Mouse (Mus musculus) liver, embryonic 12.5 days (tissue): Measurements from ENCODE around the gene Tmtc1. TPM values are rescaled to one million over a fixed set of nuclear protein-coding genes. Genes with fewer than 3 reads are reported as not detected.

Experiments
- ATAC-seq: fragments of 200-750 bp; cut with Nextera tagmentation; 2 replicates; pipeline ENCODE4 v1.8.0; 2017; ENCODE audit warnings: moderate number of reproducible peaks, mild to moderate bottlenecking, moderate library complexity
- H3K27ac ChIP-seq: fragments of 300-500 bp; sonication (generic); 2 replicates; pipeline ENCODE4 v1.5.1; 2016; ENCODE audit warnings: mild to moderate bottlenecking
- H3K27me3 ChIP-seq: fragments of 300-500 bp; sonication (generic); replicated peaks from 2 replicates; pipeline ENCODE4 v1.6.1; 2016; ENCODE audit warnings: mild to moderate bottlenecking, moderate library complexity
- H3K36me3 ChIP-seq: fragments of 300-500 bp; sonication (generic); 2 replicates; pipeline ENCODE4 v1.6.1; 2016; ENCODE audit warnings: mild to moderate bottlenecking, moderate library complexity
- H3K4me1 ChIP-seq: fragments of 300-500 bp; sonication (generic); 2 replicates; pipeline ENCODE4 v1.6.1; 2016
- H3K4me2 ChIP-seq: fragments of 300-500 bp; sonication (generic); 2 replicates; pipeline ENCODE4 v1.6.1; 2016; ENCODE audit warnings: mild to moderate bottlenecking, moderate library complexity
- H3K4me3 ChIP-seq: fragments of 300-500 bp; sonication (generic); 2 replicates; pipeline ENCODE4 v1.5.1; 2016; ENCODE audit warnings: mild to moderate bottlenecking, moderate library complexity
- H3K9ac ChIP-seq: fragments of 300-500 bp; sonication (generic); 2 replicates; pipeline ENCODE4 v1.6.1; 2016; ENCODE audit warnings: mild to moderate bottlenecking, moderate library complexity
- H3K9me3 ChIP-seq: fragments of 300-500 bp; sonication (generic); replicated peaks from 2 replicates; pipeline ENCODE4 v1.6.1; 2016; ENCODE audit warnings: mild to moderate bottlenecking, moderate library complexity
- WGBS: fragments of 180-500 bp; shearing (Covaris S2); methylation state at CpG from one replicate; pipeline ENCODE4 v1.1.7; 2016; ENCODE audit not compliant: insufficient replicate concordance; 5-methylcytosine and 5-hydroxymethylcytosine counted together
- polyA plus RNA-seq: library from polyadenylated mRNA; unstranded; fragments of >200 nt; fragmentation: Nextera tagmentation; extraction: Ambion mirVana; gene quantifications from 2 replicates; pipeline ENCODE4 v1.2.1, GENCODE M21; 2016

The Tmtc1 gene
- polyA plus RNA-seq, 1 experiment from 2014 or later: 0.26 TPM

DNA sequence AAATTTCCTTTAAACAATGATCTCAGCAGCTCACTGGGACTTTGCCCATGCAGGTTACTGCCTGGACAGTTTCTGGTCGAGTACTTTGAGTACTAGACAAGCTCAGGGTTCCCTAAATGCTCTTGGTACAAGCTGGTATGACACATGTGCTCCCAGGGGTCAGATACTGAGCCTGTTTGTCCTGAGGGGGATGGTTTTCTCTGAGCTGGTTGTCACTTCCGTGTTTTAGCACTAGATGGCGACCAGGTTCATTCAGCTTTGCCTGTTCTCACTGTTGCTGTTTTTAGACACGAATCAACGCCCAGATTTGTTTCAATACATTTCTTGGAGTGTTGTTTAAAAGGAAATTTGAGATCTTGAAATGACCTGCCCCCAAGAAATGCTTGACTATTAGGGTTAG lies 229.4 kb downstream of the Tmtc1 start:
- 3% methylated on average over 5 of the region's 5 CpGs for WGBS
- ATAC-seq: no peak
- H3K9ac ChIP-seq: no peak overlapping the region

DNA sequence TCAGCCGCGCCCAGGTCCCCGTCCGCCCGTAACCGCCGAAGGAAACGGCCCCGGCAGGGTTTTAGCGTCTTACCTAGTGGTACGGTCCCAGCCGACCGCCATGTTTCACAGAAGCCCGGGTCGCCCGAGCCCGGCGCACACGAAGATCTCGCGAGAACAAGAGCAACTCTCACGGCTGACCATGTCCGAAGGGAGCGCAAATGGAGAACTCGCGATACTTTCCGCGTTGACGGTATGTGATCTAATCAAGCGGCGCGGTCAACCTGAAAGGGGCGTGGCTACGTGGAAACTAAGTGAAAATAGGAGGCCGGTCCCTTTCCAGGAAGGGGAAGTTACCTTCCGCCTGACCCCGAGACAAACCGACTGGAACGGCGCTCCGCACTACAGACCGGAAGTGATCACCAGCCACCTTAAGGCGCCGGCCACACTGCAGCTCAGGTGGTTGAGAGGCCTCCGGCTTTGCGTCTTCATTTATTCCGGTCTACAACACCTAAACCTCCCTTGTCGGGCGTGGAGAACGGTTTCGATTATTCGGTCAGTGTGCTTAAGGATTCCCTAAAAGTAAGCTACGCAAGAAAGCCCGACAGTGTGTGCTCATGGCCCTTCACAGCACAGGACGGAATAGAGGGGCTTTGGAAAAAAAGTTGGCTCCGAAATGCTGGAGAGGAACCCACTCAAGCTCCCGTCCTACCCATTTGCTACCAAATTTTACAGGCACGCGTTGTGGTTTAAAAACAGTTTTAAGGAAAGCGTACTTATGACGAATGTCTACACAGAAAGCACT lies 232.1 kb downstream of the Tmtc1 start, which contains the start of gene Ergic2:
TSS of gene Ergic2 (minus strand) at position 478 of the 784 bp plus-strand sequence.
- Histone ChIP-seq H3K27me3 (no peaks in the 10 kb centered on the region), H3K4me1 (peaks cover 49% of the 10 kb centered on the region), H3K9me3 (no peaks in the 10 kb centered on the region), H3K27ac (peak within 1 kb of the TSS; percentile 94), H3K9ac (peak within 1 kb of the TSS; percentile 96), H3K4me3 (peak within 1 kb of the TSS; percentile 94), H3K36me3 (peaks cover 18% of the 10 kb centered on the region), H3K4me2 (peak within 1 kb of the TSS; percentile 85)
- peak; percentile 95 for ATAC-seq
- WGBS: 1% methylated on average over 61 of the region's 61 CpGs

More for the DNA sequence above, 229.4 kb downstream of the Tmtc1 start:
- peaks cover 16% of the 10 kb centered on the region for H3K36me3 ChIP-seq
- H3K4me1 ChIP-seq: peaks cover 51% of the 10 kb centered on the region
- H3K27me3 ChIP-seq: no peaks in the 10 kb centered on the region
- no peak overlapping the region for H3K4me2 ChIP-seq
- no peaks in the 10 kb centered on the region for H3K9me3 ChIP-seq
- no peak overlapping the region for H3K27ac ChIP-seq
- no peak overlapping the region for H3K4me3 ChIP-seq

GRCm38 (mm10) chr6:148211391-148211876 lies 232.8 kb downstream of the Tmtc1 start:
- peak overlapping the region; percentile 94 for H3K27ac ChIP-seq
- H3K36me3 ChIP-seq: peaks cover 14% of the 10 kb centered on the region; the same call in 1 of the 2 replicates
- ATAC-seq: peak; percentile 70
- WGBS: under 1% methylated on average over 51 of the region's 51 CpGs
- H3K4me2 ChIP-seq: peak overlapping the region; percentile 85
- H3K9ac ChIP-seq: peak overlapping the region; percentile 96
- no peaks in the 10 kb centered on the region for H3K27me3 ChIP-seq
- H3K4me3 ChIP-seq: peak overlapping the region; percentile 94
- peaks cover 49% of the 10 kb centered on the region for H3K4me1 ChIP-seq
- no peaks in the 10 kb centered on the region for H3K9me3 ChIP-seq

DNA sequence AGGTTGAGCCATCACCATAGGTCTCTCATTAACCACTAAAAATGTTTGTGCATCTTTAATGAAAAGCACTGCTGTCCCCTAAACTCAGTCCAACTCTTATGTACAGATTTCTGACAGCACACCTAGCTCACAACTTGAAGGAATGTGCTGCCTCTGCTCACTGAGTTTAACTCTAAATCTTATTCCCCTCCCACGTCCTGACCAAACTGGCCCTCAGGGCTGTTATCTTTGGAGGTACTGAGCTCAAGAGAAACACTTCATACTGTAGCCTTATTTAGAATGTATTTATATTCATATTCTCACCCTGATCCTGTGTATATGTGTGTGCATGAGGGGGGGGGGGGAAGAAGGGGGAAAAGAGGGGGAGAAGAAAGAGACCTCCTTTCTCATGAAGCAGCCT lies 236.7 kb downstream of the Tmtc1 start:
- Histone ChIP-seq H3K9me3 (no peaks in the 10 kb centered on the region), H3K4me1 (peaks cover 31% of the 10 kb centered on the region), H3K4me2 (no peak overlapping the region), H3K27me3 (no peaks in the 10 kb centered on the region), H3K4me3 (no peak overlapping the region), H3K27ac (no peak overlapping the region), H3K9ac (no peak overlapping the region), H3K36me3 (peaks cover 37% of the 10 kb centered on the region)
- 66% methylated on average over 1 of the region's 1 CpGs for WGBS
- ATAC-seq: no peak

DNA sequence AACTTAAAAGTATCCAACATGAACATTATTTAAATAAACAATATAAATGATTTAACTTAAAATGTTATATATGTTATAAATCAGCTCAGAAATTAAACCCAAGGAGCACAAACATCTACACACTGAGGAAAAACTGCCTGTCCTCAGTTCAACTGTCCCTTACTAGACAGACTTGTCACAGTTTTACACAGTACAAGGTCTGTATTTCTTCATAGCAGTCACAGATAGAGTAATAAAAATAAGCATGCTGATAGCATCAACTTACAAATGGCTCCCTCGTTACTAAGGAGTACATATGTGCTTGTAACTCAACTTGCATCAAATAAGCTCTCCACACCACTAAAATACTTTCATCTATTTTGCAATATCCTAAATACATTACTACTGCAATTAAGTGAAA lies 239.1 kb downstream of the Tmtc1 start:
- Histone ChIP-seq H3K36me3 (peaks cover 54% of the 10 kb centered on the region), H3K4me2 (no peak overlapping the region), H3K9me3 (no peaks in the 10 kb centered on the region), H3K9ac (no peak overlapping the region), H3K4me1 (peaks cover 20% of the 10 kb centered on the region), H3K27me3 (no peaks in the 10 kb centered on the region), H3K4me3 (no peak overlapping the region), H3K27ac (no peak overlapping the region)
- no peak for ATAC-seq
- whole genome bisulfite sequencing: 74% methylated on average over 1 of the region's 1 CpGs

GRCm38 (mm10) chr6:148199729-148200128 lies 244.5 kb downstream of the Tmtc1 start:
- H3K27me3 ChIP-seq: no peaks in the 10 kb centered on the region
- H3K9ac ChIP-seq: no peak overlapping the region
- H3K27ac ChIP-seq: no peak overlapping the region
- WGBS: 78% methylated on average over 3 of the region's 3 CpGs
- no peaks in the 10 kb centered on the region for H3K9me3 ChIP-seq
- peaks cover 80% of the 10 kb centered on the region for H3K36me3 ChIP-seq
- H3K4me2 ChIP-seq: no peak overlapping the region
- no peak for ATAC-seq
- H3K4me1 ChIP-seq: no peaks in the 10 kb centered on the region
- H3K4me3 ChIP-seq: no peak overlapping the region

- Histone ChIP-seq H3K4me1 (no peaks in the 10 kb centered on the region), H3K9me3 (no peaks in the 10 kb centered on the region), H3K4me2 (no peak overlapping the region), H3K4me3 (no peak overlapping the region), H3K36me3 (peaks cover 83% of the 10 kb centered on the region), H3K27me3 (no peaks in the 10 kb centered on the region), H3K9ac (no peak overlapping the region), H3K27ac (no peak overlapping the region)
- WGBS: 82% methylated on average over 2 of the region's 2 CpGs
- ATAC-seq: no peak
These were observed 245.0 kb downstream of the Tmtc1 start for GRCm38 (mm10) chr6:148199177-148199576.

GRCm38 (mm10) chr6:148193972-148194701 lies 250.1 kb downstream of the Tmtc1 start:
- no peaks in the 10 kb centered on the region for H3K9me3 ChIP-seq
- no peak overlapping the region for H3K9ac ChIP-seq
- peaks cover 85% of the 10 kb centered on the region for H3K36me3 ChIP-seq
- no peaks in the 10 kb centered on the region for H3K27me3 ChIP-seq
- H3K4me2 ChIP-seq: no peak overlapping the region
- WGBS: 70% methylated on average over 6 of the region's 6 CpGs
- H3K4me3 ChIP-seq: no peak overlapping the region
- ATAC-seq: no peak
- H3K4me1 ChIP-seq: no peaks in the 10 kb centered on the region
- H3K27ac ChIP-seq: no peak overlapping the region

DNA sequence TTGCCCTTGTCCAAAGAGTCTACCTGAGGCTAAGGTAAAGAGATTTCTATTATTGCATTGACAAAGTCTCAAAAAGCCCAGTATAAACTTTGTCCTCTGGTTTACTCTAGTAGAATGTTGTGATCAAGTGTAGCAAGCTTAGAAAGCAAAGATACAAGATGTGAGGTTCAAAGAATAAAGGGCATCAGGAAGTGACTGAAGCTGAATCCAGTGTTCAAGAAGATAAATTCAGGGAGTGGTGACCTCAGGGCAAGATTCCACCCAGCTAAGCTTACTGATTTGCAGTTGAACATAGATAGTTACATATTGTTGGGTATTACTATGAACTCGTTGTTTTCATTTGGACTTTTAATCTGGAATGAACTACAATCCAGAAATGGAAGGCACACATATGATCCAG lies 258.5 kb downstream of the Tmtc1 start:
- ATAC-seq: no peak
- Histone ChIP-seq H3K36me3 (peaks cover 95% of the 10 kb centered on the region), H3K9ac (no peak overlapping the region), H3K4me1 (no peaks in the 10 kb centered on the region), H3K4me3 (no peak overlapping the region), H3K27me3 (no peaks in the 10 kb centered on the region), H3K9me3 (no peaks in the 10 kb centered on the region), H3K4me2 (no peak overlapping the region), H3K27ac (no peak overlapping the region)
- 76% methylated on average over 1 of the region's 1 CpGs for WGBS

Other genes with a start within 250 kb of the Tmtc1 start
- 136 and 146 TPM in 2 replicates for gene Ergic2, start 232.0 kb downstream of the Tmtc1 start, polyA plus RNA-seq